Mouse (Mus musculus): ENCODE results near the gene Efcab11. TPM values are rescaled to one million over a fixed set of nuclear protein-coding genes. Genes with fewer than 3 reads are reported as not detected.
A peak's percentile ranks its signal among the peaks of the same experiment; 100 is the strongest.

The Efcab11 gene
- total RNA-seq, 2 experiments from 2014 or later = not detected

DNA sequence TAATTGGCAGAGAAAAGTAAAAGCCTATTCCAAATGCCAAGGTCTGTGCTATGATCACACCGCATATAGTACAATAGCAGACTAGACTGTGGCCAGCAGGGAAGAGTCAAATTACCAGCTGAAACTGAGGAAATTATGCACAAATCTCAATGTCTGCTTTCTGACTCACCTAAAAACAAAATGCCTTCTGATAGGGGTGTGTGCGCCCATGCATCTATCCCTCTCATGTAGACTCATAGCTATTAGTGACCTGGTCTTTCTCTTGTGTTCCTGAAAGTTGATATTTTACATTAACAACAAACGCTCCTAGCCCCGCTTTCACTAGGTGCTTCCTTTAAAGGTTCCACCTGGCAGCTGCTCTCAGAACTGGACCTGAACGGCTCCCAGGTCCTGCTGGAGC lies 102.5 kb downstream of the Efcab11 start:
- intact Hi-C loops (cut with DNase I) = no loop called here
- no peak for TF ChIP-seq CTCF (IDR thresholded peaks at IDR 0.05)
- Histone ChIP-seq H3K27ac (no peak overlapping the region), H3K4me3 (no peak overlapping the region)
- DNase-seq = no peak

DNA sequence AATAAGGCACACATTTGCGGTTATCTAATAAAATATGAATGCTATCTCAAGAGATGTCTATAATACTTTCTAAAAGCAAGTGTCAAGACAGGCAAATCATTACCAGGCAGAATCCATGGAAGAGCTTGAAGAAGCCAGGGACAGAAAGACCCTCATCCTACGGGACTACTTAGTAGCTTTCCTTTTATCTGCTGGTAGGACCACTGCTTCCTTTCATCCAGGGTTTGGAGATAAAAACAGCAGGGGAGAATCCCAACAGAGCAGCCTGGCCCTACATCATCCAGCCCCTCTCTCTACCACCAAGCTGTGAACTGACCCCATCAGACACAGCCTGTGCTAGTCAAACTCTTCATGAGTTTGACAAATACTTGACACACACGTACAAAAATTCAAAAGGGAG lies 103.8 kb downstream of the Efcab11 start:
- Histone ChIP-seq H3K4me3 (no peak overlapping the region), H3K27ac (no peak overlapping the region)
- TF ChIP-seq CTCF (IDR thresholded peaks at IDR 0.05) = no peak
- DNase-seq = no peak
- intact Hi-C loops (cut with DNase I) = no loop called here

DNA sequence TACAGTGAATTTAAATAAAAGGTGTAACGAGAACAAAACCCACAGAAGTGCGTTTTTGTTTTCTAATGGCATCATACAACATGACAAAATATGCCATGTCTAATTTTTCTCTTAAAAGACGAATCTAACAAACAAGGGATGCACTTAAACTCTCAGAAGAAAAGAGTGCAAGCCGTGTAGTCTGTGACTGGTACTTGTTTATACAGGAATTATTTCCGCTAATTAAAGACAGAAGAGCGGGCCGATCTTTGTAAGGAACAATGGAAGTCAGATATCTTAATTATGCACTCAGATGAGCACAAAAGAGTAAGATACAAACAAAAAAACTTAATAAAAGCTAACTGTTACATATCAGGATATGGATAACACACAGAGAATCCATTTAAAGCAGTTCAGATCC lies 104.3 kb downstream of the Efcab11 start:
- TF ChIP-seq CTCF (IDR thresholded peaks at IDR 0.05) = no peak
- intact Hi-C loops (cut with DNase I) = no loop called here
- no peak for DNase-seq
- H3K4me3 ChIP-seq = no peak overlapping the region
- no peak overlapping the region for H3K27ac ChIP-seq

DNA sequence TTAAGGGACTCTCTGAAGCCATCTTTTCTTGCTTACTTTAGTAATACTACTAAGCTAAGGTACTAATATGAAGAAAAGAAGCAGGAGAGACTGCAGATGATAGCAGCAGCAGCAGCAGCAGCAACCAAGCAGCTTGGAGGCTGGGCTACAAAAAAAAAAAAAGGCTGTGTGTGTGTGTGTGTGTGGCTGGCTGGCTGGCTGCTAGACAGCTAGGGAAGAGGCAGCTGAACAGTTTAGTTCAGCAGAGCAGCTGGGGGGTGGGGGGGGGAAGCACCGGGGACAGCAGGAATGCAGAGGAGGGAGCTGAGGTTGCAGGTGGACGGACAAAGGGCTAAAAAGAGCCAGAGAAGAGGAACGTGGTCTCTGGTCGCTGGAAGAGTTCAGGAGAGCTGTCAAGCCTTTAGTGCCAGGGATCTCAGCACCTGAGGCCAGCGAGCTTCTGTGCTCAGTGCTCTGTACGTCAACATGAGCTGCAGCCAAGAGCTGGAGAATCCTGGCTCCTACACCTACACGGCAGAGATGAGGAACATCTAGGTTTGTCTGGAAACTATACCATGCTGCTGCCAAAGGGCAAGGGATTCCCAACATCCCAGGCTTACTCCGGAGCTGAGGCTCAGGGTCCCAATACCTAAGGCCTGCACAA lies 107.6 kb downstream of the Efcab11 start:
- no peak for DNase-seq
- Histone ChIP-seq H3K4me3 (no peak overlapping the region), H3K27ac (no peak overlapping the region)
- intact Hi-C loops (cut with DNase I) = no loop called here
- no peak for TF ChIP-seq CTCF (IDR thresholded peaks at IDR 0.05)

DNA sequence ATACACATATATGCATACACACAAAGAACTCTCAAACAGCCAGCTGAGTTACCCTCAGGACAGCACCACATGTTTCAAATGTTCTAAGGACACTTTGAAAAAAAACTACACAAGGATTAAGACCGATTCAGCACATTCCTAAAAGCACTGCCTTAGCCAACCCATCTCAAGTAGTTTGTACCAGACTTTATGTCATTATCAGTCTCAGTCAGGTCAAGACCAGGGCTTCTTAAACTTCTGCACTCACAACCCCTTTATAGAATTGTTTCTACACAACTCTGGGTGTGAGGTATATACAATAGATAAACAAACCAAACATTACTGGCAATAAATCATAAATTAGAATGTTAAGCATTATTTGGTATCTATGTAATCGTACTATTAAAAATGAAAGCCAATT lies 109.4 kb downstream of the Efcab11 start:
- Histone ChIP-seq H3K27ac (no peak overlapping the region), H3K4me3 (no peak overlapping the region)
- intact Hi-C loops (cut with DNase I) = no loop called here
- no peak for DNase-seq
- no peak for TF ChIP-seq CTCF (IDR thresholded peaks at IDR 0.05)

DNA sequence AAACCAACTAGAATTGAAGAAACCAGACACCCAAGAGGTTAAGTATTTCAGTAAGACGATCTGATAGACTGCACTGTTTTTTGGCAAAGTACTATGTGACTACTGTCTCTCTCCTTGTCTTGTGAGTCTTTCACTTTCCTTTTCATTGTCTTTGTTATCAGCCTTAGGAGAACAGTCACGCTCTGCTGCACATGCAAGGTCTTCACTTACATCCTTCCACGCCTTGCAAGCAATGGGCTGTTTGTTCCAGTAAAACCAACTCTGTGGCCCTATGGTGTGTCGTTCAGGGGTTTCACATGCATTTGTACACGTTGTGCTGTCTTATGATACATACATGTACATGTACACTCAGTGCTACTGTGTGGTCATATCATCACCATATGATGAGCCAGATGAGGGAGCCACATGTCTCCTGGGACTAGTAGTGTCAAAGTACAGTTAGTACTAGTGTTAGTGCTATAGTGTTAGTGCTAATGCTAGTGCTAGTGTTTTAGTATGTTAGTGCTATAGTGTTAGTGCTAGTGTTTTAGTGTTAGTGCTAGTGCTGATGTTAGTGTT lies 110.5 kb downstream of the Efcab11 start:
- no peak overlapping the region for H3K27ac ChIP-seq
- DNase-seq = no peak
- H3K4me3 ChIP-seq = no peak overlapping the region
- intact Hi-C loops (cut with DNase I) = no loop called here
- no peak for TF ChIP-seq CTCF (IDR thresholded peaks at IDR 0.05)

DNA sequence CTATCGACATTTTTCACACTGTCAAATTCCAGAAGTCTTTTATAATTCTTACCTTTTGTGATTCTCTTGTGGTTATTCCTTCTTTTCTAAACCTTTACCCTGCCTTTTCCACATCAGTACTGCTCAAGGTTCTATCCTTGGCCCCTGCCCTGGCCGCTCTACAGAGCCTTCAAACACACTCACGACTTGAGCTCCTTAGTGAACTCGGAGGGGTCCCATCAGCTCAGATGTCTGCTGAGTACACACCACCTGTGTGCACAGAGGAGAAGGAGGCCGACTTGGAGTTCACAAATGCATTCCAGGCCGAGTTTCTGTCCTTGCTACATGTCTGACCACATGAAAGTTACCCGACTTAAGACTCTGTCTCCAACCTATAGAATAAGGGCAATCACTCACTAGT lies 113.2 kb downstream of the Efcab11 start:
- no peak for DNase-seq
- intact Hi-C loops (cut with DNase I) = no loop called here
- no peak overlapping the region for H3K27ac ChIP-seq
- H3K4me3 ChIP-seq = no peak overlapping the region
- no peak for TF ChIP-seq CTCF (IDR thresholded peaks at IDR 0.05)

DNA sequence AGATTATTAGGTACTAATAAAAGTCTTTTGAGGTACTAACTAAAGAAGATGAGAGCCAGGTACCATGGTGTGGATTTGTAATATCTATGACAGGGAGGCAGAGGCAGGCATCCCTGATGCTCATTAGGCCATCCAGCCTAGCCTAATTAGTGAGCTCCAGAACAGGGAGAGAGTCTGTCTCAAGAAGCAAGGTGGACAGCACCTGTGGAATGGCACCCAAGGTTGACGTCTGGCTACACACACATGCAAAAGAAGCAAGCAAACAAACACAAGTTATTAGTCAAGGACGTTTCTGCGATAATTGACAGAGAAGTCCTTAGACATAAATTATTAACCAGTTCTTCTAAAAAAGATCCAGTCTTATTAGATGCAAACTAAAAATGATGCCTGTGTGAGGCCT lies 114.6 kb downstream of the Efcab11 start:
- Histone ChIP-seq H3K27ac (no peak overlapping the region), H3K4me3 (no peak overlapping the region)
- no peak for TF ChIP-seq CTCF (IDR thresholded peaks at IDR 0.05)
- intact Hi-C loops (cut with DNase I) = no loop called here
- no peak for DNase-seq

DNA sequence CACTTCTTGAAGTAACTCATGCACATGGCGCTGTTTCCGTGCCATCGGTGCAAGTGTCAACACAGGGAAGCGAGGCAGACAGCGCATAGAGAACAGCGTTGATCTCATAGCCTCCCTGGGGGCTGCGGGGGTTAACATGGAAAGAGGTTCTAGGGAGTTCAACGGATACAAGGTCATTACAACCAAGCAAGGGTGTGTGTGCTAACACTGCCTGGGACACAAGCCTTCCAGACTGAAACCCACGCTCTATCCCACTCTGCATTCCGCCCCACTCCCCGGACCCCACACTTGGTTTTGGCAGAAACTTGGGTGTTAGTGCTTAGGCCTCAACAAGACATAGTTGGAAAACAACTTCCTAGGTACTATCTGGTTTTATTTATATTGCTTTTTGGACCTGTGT lies 116.5 kb downstream of the Efcab11 start:
- no peak for DNase-seq
- no peak for TF ChIP-seq CTCF (IDR thresholded peaks at IDR 0.05)
- Histone ChIP-seq H3K4me3 (no peak overlapping the region), H3K27ac (no peak overlapping the region)
- intact Hi-C loops (cut with DNase I) = no loop called here

DNA sequence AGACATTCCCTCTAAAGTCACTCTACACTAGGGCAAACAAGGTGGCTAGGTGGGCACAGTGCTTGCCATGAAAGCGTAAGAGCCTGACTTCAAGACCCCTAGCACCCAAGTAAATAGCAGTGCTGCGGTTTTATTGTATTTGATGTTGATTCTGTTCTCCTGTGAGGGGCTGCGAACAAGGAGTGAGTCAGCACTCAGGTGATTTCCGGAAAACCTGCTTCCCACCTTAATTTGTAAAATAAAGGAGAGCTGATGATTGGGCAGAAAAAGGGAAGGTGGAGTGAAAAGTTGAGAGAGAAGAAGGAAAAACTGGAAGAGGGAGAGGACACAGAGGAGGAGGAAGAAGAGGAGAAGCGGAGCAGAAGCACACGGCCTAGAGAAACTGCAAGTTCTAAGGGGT lies 118.3 kb downstream of the Efcab11 start:
- TF ChIP-seq CTCF (IDR thresholded peaks at IDR 0.05) = no peak
- H3K4me3 ChIP-seq = no peak overlapping the region
- DNase-seq = no peak
- intact Hi-C loops (cut with DNase I) = no loop called here
- no peak overlapping the region for H3K27ac ChIP-seq

DNA sequence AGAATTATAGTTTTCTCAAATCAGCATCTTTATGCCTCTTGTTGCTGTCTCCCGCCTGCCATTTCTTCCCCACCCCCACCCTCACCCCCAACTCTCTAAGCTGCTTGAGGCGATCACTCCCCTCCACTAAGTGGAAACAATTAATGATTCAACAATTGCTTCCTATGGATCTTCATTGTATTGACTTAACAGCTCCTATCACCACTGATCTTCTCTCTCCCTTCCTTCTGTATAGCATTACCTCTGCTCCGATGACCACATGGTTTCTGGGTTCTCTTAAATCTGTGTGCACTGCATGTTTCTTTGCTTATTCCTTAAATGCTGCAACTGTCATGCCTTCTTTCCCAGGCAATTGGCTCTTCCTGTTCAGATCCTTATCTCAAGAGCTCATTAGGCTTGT lies 120.2 kb downstream of the Efcab11 start:
- Histone ChIP-seq H3K27ac (no peak overlapping the region), H3K4me3 (no peak overlapping the region)
- intact Hi-C loops (cut with DNase I) = no loop called here
- no peak for DNase-seq
- no peak for TF ChIP-seq CTCF (IDR thresholded peaks at IDR 0.05)

DNA sequence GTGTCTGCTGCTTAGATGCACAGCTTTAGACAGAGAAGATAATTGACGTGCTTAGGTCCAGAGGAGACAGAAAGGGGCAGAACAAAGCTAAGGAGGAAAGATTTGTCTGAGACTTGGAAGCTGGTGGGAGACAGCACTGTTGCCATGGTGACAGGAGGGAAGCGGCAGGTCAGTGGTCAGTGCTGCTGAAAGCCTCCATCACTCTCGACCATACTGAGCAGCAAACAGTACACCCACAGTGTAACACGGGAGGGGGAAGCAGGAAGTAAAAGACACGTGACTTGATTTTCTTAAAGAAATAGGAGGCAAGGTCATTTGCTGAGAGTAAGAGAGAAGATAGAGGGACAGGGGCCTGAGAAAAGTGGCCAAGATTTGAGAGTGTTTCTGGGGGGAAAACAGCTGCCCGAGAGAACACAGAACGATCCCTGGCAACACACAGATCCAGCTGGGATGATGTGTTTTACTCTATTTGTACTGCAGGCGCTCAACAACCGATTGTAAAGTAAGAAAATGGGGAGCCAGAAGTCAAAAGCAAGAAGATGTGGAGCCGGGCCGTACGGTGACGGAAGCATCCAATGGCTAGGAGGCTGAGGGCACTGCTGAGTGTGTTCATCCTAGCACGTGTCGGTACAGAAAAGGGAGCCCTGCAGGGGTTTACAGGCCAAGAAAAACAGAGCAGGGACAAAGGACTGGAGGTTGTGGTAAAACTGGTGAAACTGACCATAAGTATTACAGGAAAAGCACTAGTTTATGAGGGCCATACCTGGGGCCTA lies 126.3 kb downstream of the Efcab11 start:
- H3K27ac ChIP-seq = peak overlapping the region; percentile 44
- peak; percentile 30 for DNase-seq
- no peak for TF ChIP-seq CTCF (IDR thresholded peaks at IDR 0.05)
- H3K4me3 ChIP-seq = peak overlapping the region; percentile 61
- intact Hi-C loops (cut with DNase I) = no loop called here

DNA sequence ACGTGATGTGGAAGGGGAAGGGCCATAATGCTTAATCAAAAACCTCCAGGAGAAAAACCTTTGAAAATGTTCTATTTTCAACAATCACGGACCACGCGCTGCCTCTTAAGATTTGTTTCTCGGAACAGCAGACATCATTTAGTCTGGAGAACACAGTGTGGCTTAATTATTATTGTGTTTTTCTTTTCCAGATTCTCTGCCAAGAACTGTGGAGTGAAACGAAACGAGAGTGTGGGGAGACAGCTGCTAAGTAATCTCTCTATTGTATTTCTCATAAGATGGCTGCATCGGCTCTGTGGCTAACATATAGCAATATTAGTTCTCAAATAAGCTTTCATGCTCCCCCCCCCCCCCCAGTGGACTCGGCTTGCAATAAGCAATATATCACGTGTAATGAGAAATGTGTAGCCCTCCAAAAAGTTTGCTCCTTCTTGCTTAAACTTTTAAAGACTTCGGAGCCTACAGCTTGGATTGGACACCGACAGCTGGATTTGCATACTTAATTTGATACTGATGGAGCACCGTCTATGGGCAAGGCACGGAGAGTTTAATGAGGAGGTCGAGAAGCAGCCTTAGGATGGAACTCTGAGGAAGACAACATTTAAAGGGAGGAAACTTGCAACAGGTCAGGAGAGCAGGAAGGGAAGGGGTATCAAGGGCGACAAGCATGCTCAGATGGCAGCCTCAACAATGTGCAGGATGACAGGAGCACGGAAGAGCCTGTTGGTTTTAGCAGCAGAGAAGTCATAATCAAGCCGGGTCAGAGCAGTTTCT lies 127.1 kb downstream of the Efcab11 start:
- Histone ChIP-seq H3K27ac (peak overlapping the region; percentile 44; the same call in 1 of the 2 replicates), H3K4me3 (peak overlapping the region; percentile 61)
- no peak for DNase-seq
- TF ChIP-seq CTCF (IDR thresholded peaks at IDR 0.05) = no peak
- intact Hi-C loops (cut with DNase I) = no loop called here
